Mouse (Mus musculus) adrenal gland, adult (tissue): Measurements from ENCODE around the gene Gm13698.
A peak's percentile ranks its signal among the peaks of the same experiment; 100 is the strongest.
"Not testable (repeated sequence)": the region's sequence is repeated elsewhere in the genome, so short reads cannot be mapped to it uniquely, and the experiment has no call there.

ENCODE experiments used
- DNase-seq, 2 experiments: peaks; one replicate each; pipeline ENCODE4 v3.0.0; 2022 to 2023; ENCODE audit warnings: low spot score in 1 of 2; ENCODE audit not compliant: inconsistent age in 2 of 2

Gene Gm13698

DNA sequence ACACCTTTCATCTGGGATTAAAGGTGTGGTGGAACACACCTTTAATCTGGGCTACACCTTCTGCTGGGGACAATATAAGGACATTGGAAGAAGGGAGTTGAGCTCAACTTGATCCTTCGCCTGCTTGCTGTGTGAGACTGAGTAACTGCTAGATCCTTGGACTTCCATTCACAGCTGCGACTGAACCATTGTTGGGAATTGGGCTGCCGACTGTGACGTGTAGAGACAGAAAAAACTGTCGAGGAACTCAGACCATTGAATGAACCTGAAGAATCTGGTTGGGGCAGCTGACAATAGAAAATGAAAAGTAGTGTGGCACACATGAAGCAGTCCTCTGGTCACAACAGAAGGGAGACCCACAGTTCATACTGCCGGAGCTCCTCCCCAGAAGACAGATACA lies at the start of gene Gm13698:
Gene Gm13698 (plus strand): TSS at position 301 of the 400 bp plus-strand sequence.
- not testable (repeated sequence) for DNase-seq

DNA sequence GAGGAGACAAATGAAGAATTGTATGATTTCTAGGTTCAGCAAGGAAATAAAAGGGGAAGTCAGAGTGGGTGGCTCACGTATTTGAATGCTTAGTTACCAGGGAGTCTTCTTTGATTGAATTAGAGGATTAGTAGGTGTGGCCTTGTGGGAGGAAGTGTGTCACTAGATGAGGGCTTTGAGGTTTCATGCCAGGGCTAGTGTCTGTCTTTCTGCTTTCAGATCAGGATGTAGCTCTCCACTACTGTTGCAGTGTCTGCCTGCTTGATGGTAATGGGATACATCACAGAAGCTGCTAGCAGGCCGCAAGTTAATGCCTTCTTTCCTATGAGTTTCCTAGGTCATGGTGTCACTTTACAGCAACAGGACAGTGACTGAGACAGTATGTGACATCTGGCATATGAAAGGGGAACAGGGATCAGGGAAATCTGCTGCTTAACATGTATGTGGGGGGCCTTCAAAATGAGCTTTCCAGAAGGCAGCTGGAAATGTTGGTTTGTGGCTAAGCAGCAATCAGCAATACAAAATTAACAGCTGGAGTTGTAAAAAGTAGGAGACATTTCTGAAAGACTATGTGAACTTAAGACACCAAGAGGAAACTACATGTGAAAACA lies 25.9 kb upstream of the Gm13698 start:
- no peak for DNase-seq

- DNase-seq, result peak; percentile 7 to 29
These were observed 14.5 kb upstream of the Gm13698 start, which contains the start of gene Zswim2 for GRCm38 (mm10) chr2:83940931-83941361. Gene Zswim2 (minus strand): TSS chr2:83941228.

DNA sequence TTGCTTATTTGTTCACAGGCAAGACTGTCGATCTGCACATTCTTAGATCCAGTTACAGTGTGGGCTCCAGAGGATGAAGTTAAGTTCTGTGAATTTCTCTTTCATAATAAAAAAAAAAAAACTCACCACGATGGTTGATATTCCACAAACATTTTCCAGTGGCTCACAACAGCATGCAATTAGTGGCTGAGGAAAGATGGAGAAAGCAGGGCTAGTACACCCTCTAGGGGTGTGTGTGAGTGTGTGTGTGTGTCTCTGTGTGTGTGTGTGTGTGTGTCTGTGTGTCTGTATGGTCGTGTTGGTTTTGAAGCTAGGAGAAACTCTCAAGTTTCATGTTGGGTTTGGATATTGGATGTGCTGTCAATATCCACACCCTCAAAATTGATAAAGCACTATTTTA lies 14.1 kb upstream of the Gm13698 start:
- DNase-seq, result no peak

- DNase-seq, result no peak
These were observed 13.7 kb upstream of the Gm13698 start for GRCm38 (mm10) chr2:83941792-83942191.

- not testable (repeated sequence) for DNase-seq
These were observed 5.7 kb downstream of the Gm13698 start, which contains the start of gene Gm13693 for GRCm38 (mm10) chr2:83961203-83961602. Gene Gm13693 (plus strand): TSS chr2:83961503.

- DNase-seq, result not testable (repeated sequence)
These were observed 11.5 kb downstream of the Gm13698 start, which contains the start of gene Gm13695 for GRCm38 (mm10) chr2:83967013-83967412. Gene Gm13695 (plus strand): TSS chr2:83967313.

DNA sequence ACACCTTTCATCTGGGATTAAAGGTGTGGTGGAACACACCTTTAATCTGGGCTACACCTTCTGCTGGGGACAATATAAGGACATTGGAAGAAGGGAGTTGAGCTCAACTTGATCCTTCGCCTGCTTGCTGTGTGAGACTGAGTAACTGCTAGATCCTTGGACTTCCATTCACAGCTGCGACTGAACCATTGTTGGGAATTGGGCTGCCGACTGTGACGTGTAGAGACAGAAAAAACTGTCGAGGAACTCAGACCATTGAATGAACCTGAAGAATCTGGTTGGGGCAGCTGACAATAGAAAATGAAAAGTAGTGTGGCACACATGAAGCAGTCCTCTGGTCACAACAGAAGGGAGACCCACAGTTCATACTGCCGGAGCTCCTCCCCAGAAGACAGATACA lies 17.3 kb downstream of the Gm13698 start, which contains the start of gene Gm13696:
Gene Gm13696 (plus strand): TSS at position 301 of the 400 bp plus-strand sequence.
- DNase-seq, result not testable (repeated sequence)

DNA sequence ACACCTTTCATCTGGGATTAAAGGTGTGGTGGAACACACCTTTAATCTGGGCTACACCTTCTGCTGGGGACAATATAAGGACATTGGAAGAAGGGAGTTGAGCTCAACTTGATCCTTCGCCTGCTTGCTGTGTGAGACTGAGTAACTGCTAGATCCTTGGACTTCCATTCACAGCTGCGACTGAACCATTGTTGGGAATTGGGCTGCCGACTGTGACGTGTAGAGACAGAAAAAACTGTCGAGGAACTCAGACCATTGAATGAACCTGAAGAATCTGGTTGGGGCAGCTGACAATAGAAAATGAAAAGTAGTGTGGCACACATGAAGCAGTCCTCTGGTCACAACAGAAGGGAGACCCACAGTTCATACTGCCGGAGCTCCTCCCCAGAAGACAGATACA lies 23.1 kb downstream of the Gm13698 start, which contains the start of gene Gm13694:
Gene Gm13694 (plus strand): TSS at position 301 of the 400 bp plus-strand sequence.
- DNase-seq, result not testable (repeated sequence)

- not testable (repeated sequence) for DNase-seq
These were observed 28.9 kb downstream of the Gm13698 start, which contains the start of gene Gm13697 for GRCm38 (mm10) chr2:83984443-83984842. Gene Gm13697 (plus strand): TSS chr2:83984743.

- not testable (repeated sequence) for DNase-seq
These were observed 34.8 kb downstream of the Gm13698 start, which contains the start of gene Gm13691 for GRCm38 (mm10) chr2:83990253-83990652. Gene Gm13691 (plus strand): TSS chr2:83990553.

GRCm38 (mm10) chr2:83993639-83994255 lies 38.3 kb downstream of the Gm13698 start:
- DNase-seq, result peak in 1 of 2 experiments; percentile 50

DNA sequence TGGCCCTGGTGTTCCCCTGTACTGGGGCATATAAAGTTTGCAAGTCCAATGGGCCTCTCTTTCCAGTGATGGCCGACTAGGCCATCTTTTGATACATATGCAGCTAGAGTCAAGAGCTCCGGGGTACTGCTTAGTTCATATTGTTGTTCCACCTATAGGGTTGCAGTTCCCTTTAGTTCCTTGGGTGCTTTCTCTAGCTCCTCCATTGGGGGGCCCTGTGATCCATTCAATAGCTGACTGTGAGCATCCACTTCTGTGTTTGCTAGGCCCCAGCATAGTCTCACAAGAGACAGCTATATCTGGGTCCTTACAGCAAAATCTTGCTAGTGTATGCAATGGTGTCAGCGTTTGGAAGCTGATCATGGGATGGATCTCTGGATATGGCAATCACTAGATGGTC lies 39.0 kb downstream of the Gm13698 start:
- not testable (repeated sequence) for DNase-seq
